Mouse (Mus musculus) adrenal gland, adult 2 months (tissue): ENCODE data around the gene Olfr487. TPM values are rescaled to one million over a fixed set of nuclear protein-coding genes. Genes with fewer than 3 reads are reported as not detected.
"Not testable (repeated sequence)": the region's sequence is repeated elsewhere in the genome, so short reads cannot be mapped to it uniquely, and the experiment has no call there.

Experiments used
- DNase-seq: peaks from one replicate; pipeline ENCODE4 v3.0.0; 2021
- long read RNA-seq: library from polyadenylated mRNA; stranded (forward); transcript quantifications from one replicate; pipeline ENCODE4 v2.0.0, GENCODE M21; 2021
- polyA plus RNA-seq: library from polyadenylated mRNA; depleted of rRNA; stranded (reverse); fragments of >200 nt; gene quantifications from 2 replicates; pipeline ENCODE4 v1.2.3, GENCODE M21; 2012; rRNA removed
- total RNA-seq, 2 experiments: library from RNA; stranded (reverse); gene quantifications; 2 replicates each; pipeline ENCODE4 v1.2.3; 2021

Olfr487 gene
- total RNA-seq (not detected), polyA plus RNA-seq (not detected in 2 replicates)
- long read RNA-seq: 0 reads

GRCm38 (mm10) chr7:108214536-108214935 is at the start of gene Olfr487:
Olfr487 (minus strand) TSS chr7:108214636.
- not testable (repeated sequence) for DNase-seq

- DNase-seq: no peak
Observed at GRCm38 (mm10) chr7:108258247-108258646, 43.8 kb upstream of the Olfr487 start, which contains the start of gene Olfr488. Olfr488 (minus strand) TSS chr7:108258347.

DNA sequence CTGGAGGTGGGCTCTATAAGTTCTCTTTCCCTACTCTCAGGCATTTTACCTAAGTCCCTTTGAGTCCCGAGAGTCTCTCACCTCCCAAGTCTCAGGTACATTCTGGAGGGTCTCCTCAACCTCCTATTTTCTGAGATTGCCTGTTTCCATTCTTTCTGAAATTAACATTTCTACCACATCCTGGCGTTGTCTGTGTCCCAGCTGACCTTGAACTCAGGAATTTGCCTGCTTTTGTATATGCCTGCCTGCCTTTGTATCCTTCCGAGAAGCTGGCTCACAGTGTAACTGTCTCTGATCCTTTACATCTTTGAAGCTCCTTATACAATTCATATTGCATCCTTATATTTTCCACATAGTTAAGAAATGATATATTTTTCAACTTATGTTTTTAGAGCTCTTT is 19.1 kb upstream of the Olfr487 start:
- DNase-seq: no peak

GRCm38 (mm10) chr7:108196938-108197337 is 17.5 kb downstream of the Olfr487 start:
- DNase-seq: no peak

DNA sequence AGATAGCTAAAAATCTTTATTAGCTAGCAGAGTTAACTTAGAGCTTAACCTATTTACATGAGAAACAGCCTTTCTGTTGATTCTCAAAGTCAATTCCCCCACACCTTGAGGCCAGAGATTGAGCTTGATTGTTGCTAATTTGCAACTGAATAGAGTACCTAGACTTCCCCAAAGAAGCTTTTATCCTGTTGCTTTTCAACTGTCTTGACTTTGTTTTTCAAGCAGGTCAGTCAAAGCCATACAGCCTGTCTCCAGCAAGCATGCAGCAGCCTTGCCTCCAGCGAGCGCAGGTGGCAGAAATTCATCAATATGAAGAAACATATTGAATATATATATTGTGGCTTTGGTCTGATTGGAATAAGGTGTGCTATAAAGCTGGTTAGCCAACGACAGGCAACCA is 18.1 kb downstream of the Olfr487 start:
- not testable (repeated sequence) for DNase-seq

GRCm38 (mm10) chr7:108192714-108193113 is 21.7 kb downstream of the Olfr487 start:
- not testable (repeated sequence) for DNase-seq

DNA sequence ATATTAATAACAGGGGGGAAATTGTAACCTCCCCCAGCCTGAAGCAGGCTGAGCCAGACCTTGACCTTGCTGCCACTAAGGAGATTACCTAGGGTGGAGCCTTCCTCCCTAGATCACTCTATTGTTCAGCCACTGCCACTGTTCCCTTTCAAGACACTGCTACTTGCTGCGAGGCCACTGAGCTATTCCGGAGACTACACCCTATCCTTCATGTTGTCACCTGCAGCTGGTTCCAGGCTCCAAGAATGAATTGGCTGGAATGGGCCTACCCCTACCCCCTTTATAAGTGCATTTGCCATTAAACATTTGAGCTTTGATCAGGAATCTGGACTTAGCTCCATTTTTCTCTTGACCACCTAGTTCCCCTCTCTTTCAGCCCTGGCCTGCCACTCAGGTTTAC is 23.2 kb downstream of the Olfr487 start:
- DNase-seq: not testable (repeated sequence)

DNA sequence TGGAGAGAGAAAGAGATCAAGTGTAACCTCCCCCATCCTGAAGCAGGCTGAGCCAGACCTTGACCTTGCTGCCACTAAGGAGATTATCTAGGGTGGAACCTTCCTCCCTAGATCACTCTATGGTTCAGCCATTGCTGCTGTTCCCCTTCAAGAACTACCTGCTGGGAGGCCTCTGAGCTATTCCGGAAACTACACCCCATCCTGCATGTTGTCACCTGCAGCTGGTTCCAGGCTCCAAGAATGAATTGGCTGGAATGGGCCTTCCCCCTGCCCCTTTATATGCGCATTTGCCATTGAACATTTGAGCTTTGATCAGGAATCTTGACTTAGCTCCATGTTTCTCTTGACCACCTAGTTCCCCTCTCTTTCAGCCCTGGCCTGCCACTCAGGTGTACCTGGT is 29.2 kb downstream of the Olfr487 start:
- DNase-seq: not testable (repeated sequence)

GRCm38 (mm10) chr7:108184401-108184800 is 30.0 kb downstream of the Olfr487 start:
- DNase-seq: not testable (repeated sequence)

- DNase-seq: not testable (repeated sequence)
Observed at GRCm38 (mm10) chr7:108172642-108173041, 41.8 kb downstream of the Olfr487 start, which contains the start of gene Olfr486. Olfr486 (minus strand) TSS chr7:108172742.

GRCm38 (mm10) chr7:108159771-108160170 is 54.7 kb downstream of the Olfr487 start, which contains the start of gene Olfr485:
Olfr485 (minus strand) TSS chr7:108159871.
- DNase-seq: no peak

Other genes with a start within 250 kb of the Olfr487 start
- not detected for gene Olfr476, start 249.8 kb downstream of the Olfr487 start, total RNA-seq
- not detected in 2 replicates for gene Olfr476, start 249.8 kb downstream of the Olfr487 start, polyA plus RNA-seq
- not detected for gene Olfr477, start 227.9 kb downstream of the Olfr487 start, total RNA-seq
- gene Olfr477, start 227.9 kb downstream of the Olfr487 start, polyA plus RNA-seq: not detected in 2 replicates
- gene Olfr478, start 180.6 kb downstream of the Olfr487 start, total RNA-seq: not detected
- gene Olfr478, start 180.6 kb downstream of the Olfr487 start, polyA plus RNA-seq: not detected in 2 replicates
- not detected for gene Olfr479, start 163.9 kb downstream of the Olfr487 start, total RNA-seq
- not detected in 2 replicates for gene Olfr479, start 163.9 kb downstream of the Olfr487 start, polyA plus RNA-seq
- not detected for gene Olfr480, start 147.3 kb downstream of the Olfr487 start, total RNA-seq
- not detected in 2 replicates for gene Olfr480, start 147.3 kb downstream of the Olfr487 start, polyA plus RNA-seq
- not detected for gene Olfr481, start 134.8 kb downstream of the Olfr487 start, total RNA-seq
- not detected in 2 replicates for gene Olfr481, start 134.8 kb downstream of the Olfr487 start, polyA plus RNA-seq
- 1 to 10 TPM; 1.5 to 3.5 TPM for gene Olfr482, start 117.0 kb downstream of the Olfr487 start, total RNA-seq
- not detected in 2 replicates for gene Olfr482, start 117.0 kb downstream of the Olfr487 start, polyA plus RNA-seq
- gene Olfr483, start 113.8 kb downstream of the Olfr487 start, total RNA-seq: not detected
- gene Olfr483, start 113.8 kb downstream of the Olfr487 start, polyA plus RNA-seq: not detected in 2 replicates
- gene Olfr484, start 87.2 kb downstream of the Olfr487 start, total RNA-seq: not detected
- not detected in 2 replicates for gene Olfr484, start 87.2 kb downstream of the Olfr487 start, polyA plus RNA-seq
- gene Olfr485, start 54.8 kb downstream of the Olfr487 start, total RNA-seq: not detected
- not detected in 2 replicates for gene Olfr485, start 54.8 kb downstream of the Olfr487 start, polyA plus RNA-seq
- gene Olfr486, start 41.9 kb downstream of the Olfr487 start, total RNA-seq: not detected
- not detected in 2 replicates for gene Olfr486, start 41.9 kb downstream of the Olfr487 start, polyA plus RNA-seq
- not detected for gene Olfr488, start 43.7 kb upstream of the Olfr487 start, total RNA-seq
- gene Olfr488, start 43.7 kb upstream of the Olfr487 start, polyA plus RNA-seq: not detected in 2 replicates
- not detected for gene Olfr490, start 74.3 kb upstream of the Olfr487 start, total RNA-seq
- gene Olfr490, start 74.3 kb upstream of the Olfr487 start, polyA plus RNA-seq: not detected in 2 replicates
- not detected for gene Olfr491, start 98.8 kb upstream of the Olfr487 start, total RNA-seq
- gene Olfr491, start 98.8 kb upstream of the Olfr487 start, polyA plus RNA-seq: not detected in 2 replicates
- not detected for gene Olfr492, start 109.0 kb upstream of the Olfr487 start, total RNA-seq
- gene Olfr492, start 109.0 kb upstream of the Olfr487 start, polyA plus RNA-seq: not detected in 2 replicates
- gene Olfr493, start 132.3 kb upstream of the Olfr487 start, total RNA-seq: not detected
- not detected in 2 replicates for gene Olfr493, start 132.3 kb upstream of the Olfr487 start, polyA plus RNA-seq
- not detected for gene Olfr494, start 150.7 kb upstream of the Olfr487 start, total RNA-seq
- gene Olfr494, start 150.7 kb upstream of the Olfr487 start, polyA plus RNA-seq: not detected in 2 replicates
- not detected for gene Olfr495, start 178.5 kb upstream of the Olfr487 start, total RNA-seq
- not detected in 2 replicates for gene Olfr495, start 178.5 kb upstream of the Olfr487 start, polyA plus RNA-seq
- not detected for gene Olfr497, start 205.8 kb upstream of the Olfr487 start, total RNA-seq
- gene Olfr497, start 205.8 kb upstream of the Olfr487 start, polyA plus RNA-seq: not detected in 2 replicates